Mouse (Mus musculus) heart, adult 2 months (tissue): ENCODE data around the gene Dscam. TPM values are rescaled to one million over a fixed set of nuclear protein-coding genes. Genes with fewer than 3 reads are reported as not detected.

Experiments
- DNase-seq, 2 experiments: peaks; one replicate each; pipeline ENCODE4 v3.0.0; 2021
- H3K27ac ChIP-seq: fragments of 200-600 bp; 2 replicates; pipeline ENCODE4 v1.8.1; 2022
- H3K27me3 ChIP-seq: fragments of 200-500 bp; 2 replicates; pipeline ENCODE4 v1.6.1; 2012; ENCODE audit warnings: mild to moderate bottlenecking, low read length, inconsistent platforms, mixed read lengths; ENCODE audit not compliant: control insufficient read depth, insufficient read depth
- H3K36me3 ChIP-seq: fragments of 200-500 bp; 2 replicates; pipeline ENCODE4 v1.6.1; 2012; ENCODE audit warnings: low read length, inconsistent platforms; ENCODE audit not compliant: control insufficient read depth, insufficient read depth
- H3K4me1 ChIP-seq: fragments of 200-500 bp; 2 replicates; pipeline ENCODE4 v1.6.1; 2011; ENCODE audit warnings: low read length; ENCODE audit not compliant: control insufficient read depth, insufficient read depth
- H3K4me3 ChIP-seq: fragments of 200-600 bp; 2 replicates; pipeline ENCODE4 v1.8.1; 2022
- H3K79me2 ChIP-seq: fragments of 200-500 bp; replicated peaks from 2 replicates; pipeline ENCODE4 v1.6.1; 2012; ENCODE audit warnings: mild to moderate bottlenecking, inconsistent platforms, low read length, moderate library complexity, mixed read lengths; ENCODE audit not compliant: control insufficient read depth, insufficient read depth
- H3K9ac ChIP-seq: fragments of 200-500 bp; 2 replicates; pipeline ENCODE4 v1.6.1; 2012; ENCODE audit warnings: low read depth, mild to moderate bottlenecking, control low read depth, inconsistent platforms, low read length, mixed read lengths
- CTCF ChIP-seq: fragments of 200-600 bp; IDR thresholded peaks from 2 replicates; pipeline ENCODE4 v1.8.1; 2022; ENCODE audit warnings: antibody characterized with exemption, mild to moderate bottlenecking, moderate library complexity
- EP300 ChIP-seq: fragments of 200-500 bp; IDR thresholded peaks from 2 replicates; pipeline ENCODE4 v1.6.1; 2011; ENCODE audit warnings: low read depth, low read length, control low read depth; ENCODE audit not compliant: insufficient read depth
- POLR2A ChIP-seq: fragments of 200-500 bp; IDR thresholded peaks from 2 replicates; pipeline ENCODE4 v1.6.1; 2011; ENCODE audit warnings: mild to moderate bottlenecking, low read depth, low read length, control low read depth; ENCODE audit not compliant: insufficient read depth
- WGBS: fragments of 180-500 bp; shearing (Covaris S2); methylation state at CpG from one replicate; pipeline ENCODE4 v1.1.7; 2018; 5-methylcytosine and 5-hydroxymethylcytosine counted together
- intact Hi-C: fragments of 180-260 bp; cut with DNase I; formaldehyde crosslinking; loops from one replicate; pipeline ENCODE4 v1.15.1; 2025
- polyA plus RNA-seq: library from polyadenylated mRNA; depleted of rRNA; stranded (reverse); fragments of >200 nt; gene quantifications from 2 replicates; pipeline ENCODE4 v1.2.3, GENCODE M21; 2012
- total RNA-seq, 2 experiments: library from RNA; stranded (reverse); gene quantifications; 2 replicates each; pipeline ENCODE4 v1.2.3; 2021

Gene Dscam
- total and polyA plus RNA-seq, 3 experiments = 0.06 TPM; not detected in 2

DNA sequence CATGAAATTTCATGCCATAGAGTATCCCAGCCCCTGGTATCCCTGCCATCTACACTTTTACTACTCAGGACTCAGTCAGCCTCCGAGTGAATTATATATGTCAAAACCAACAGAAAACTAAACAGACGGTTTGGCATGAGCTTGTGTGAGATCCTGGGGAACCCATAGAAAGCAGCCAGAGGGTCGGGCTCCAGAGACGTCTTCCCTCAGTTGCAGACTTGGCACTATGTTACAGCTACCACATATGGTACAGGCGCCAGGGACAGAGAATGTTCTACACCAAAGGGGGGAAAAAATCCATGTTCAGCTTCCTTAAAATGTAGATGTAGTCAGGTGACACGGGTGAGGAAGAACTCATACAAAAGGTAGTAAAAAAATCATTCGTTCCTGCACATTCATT lies 109.2 kb downstream of the Dscam start:
- no peaks in the 10 kb centered on the region for H3K27me3 ChIP-seq
- H3K79me2 ChIP-seq = no peaks in the 10 kb centered on the region
- no peaks in the 10 kb centered on the region for H3K36me3 ChIP-seq
- DNase-seq = no peak
- no peak overlapping the region for H3K9ac ChIP-seq
- H3K4me1 ChIP-seq = no peaks in the 10 kb centered on the region
- no peak for TF ChIP-seq CTCF
- no peak for TF ChIP-seq EP300
- TF ChIP-seq POLR2A = no peak
- no peak overlapping the region for H3K4me3 ChIP-seq
- H3K27ac ChIP-seq = no peak overlapping the region
- 84% methylated on average over 7 of the region's 7 CpGs for WGBS
- intact Hi-C loops = no loop called here

DNA sequence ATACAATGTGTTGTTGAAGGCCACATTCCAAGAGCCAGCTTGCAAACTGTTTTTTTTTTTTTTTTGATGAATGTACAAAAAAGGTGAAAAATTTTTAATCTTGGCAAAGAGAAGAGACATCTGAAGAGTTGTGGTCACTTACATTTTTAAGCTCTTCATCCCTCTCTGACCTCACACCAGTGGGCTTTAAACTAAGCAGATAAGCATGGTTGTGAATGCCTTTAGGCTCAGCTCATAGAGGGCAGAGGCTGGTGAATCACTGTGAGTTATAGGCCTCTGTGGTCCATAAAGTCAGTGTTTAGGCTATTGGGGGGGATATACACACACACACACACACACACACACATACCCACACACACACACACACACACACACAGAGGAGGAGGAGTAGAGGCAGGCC lies 109.8 kb downstream of the Dscam start:
- intact Hi-C loops = no loop called here
- no peaks in the 10 kb centered on the region for H3K36me3 ChIP-seq

DNA sequence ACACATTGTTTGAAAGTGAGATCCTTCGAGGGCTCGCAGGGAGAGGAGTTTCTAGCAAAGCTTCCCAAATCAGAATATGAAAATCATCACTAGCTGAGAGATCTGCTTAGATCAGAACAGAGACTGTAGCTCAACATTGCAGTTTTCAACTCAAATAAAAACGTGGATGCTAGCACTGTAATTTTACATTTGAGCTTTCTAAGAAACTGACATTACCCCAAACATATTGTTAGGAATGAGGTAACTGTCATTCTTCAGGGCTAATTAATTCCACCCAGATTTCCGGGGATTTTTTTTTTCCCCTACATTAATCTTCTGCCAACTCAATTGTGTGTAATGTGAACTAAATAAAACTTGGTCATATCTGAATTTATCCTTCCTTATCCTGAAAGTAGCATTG lies 110.3 kb downstream of the Dscam start:
- Histone ChIP-seq H3K27ac (no peak overlapping the region), H3K4me1 (no peaks in the 10 kb centered on the region), H3K79me2 (no peaks in the 10 kb centered on the region), H3K27me3 (no peaks in the 10 kb centered on the region), H3K9ac (no peak overlapping the region), H3K36me3 (no peaks in the 10 kb centered on the region), H3K4me3 (no peak overlapping the region)
- intact Hi-C loops = no loop called here
- 58% methylated on average over 4 of the region's 4 CpGs for WGBS
- TF ChIP-seq CTCF (no peak), EP300 (no peak), POLR2A (no peak)
- no peak for DNase-seq

More for the DNA sequence above, 109.8 kb downstream of the Dscam start:
- Histone ChIP-seq H3K79me2 (no peaks in the 10 kb centered on the region), H3K27me3 (no peaks in the 10 kb centered on the region), H3K4me1 (no peaks in the 10 kb centered on the region), H3K27ac (no peak overlapping the region), H3K9ac (no peak overlapping the region), H3K4me3 (no peak overlapping the region)
- no peak for DNase-seq
- TF ChIP-seq POLR2A (no peak), CTCF (no peak), EP300 (no peak)

DNA sequence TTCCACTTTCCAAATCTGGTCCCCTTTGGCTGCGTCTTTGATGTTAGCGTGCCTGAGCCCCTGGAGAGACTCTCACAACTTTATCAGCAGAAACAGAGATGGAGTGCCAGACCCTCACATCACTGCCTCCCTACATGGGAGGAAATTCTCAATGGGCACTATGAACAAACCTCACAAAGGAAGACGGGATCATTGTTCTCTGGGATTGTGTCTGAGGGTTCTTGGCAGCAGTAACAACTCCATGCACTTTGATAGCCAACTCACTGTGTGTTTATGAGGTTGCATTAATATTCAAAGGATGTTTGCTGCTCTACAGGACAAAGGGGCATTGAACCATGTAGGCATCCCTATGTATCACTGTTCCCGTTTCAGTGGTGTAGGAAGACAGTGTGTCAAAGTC lies 135.3 kb downstream of the Dscam start:
- no peak overlapping the region for H3K9ac ChIP-seq
- intact Hi-C loops = no loop called here
- no peaks in the 10 kb centered on the region for H3K27me3 ChIP-seq
- H3K4me1 ChIP-seq = no peaks in the 10 kb centered on the region
- no peaks in the 10 kb centered on the region for H3K36me3 ChIP-seq
- no peak overlapping the region for H3K4me3 ChIP-seq
- no peak overlapping the region for H3K27ac ChIP-seq
- H3K79me2 ChIP-seq = no peaks in the 10 kb centered on the region
- no peak for DNase-seq
- WGBS = 39% methylated on average over 4 of the region's 4 CpGs
- TF ChIP-seq EP300 = no peak
- no peak for TF ChIP-seq POLR2A
- TF ChIP-seq CTCF = no peak

DNA sequence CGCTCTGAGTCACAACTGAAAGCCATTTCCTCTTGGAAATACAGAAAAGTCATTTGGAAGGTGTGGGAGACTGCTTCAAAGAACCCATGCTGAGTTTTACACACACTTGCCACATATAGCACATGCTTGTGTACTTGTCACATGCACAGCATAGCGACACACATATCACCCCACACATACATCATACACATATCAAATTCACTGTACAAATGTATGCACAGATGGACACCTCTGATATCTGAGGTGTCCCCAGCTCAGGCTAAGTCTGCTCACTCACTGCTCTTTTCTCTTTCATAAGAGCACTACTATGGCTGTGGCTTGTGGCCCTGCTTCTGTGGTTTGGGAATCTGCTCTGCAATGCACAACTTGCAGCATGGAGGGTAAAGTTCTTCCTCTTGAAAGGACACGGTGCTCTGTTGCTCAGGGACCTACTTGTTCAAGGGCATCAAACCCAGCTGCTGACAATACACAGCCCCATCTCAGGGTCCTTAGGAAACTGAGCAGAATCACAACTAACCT lies 137.0 kb downstream of the Dscam start:
- no peaks in the 10 kb centered on the region for H3K36me3 ChIP-seq
- no peak overlapping the region for H3K27ac ChIP-seq
- WGBS = 78% methylated on average over 3 of the region's 3 CpGs
- H3K4me1 ChIP-seq = no peaks in the 10 kb centered on the region
- intact Hi-C loops = no loop called here
- no peak overlapping the region for H3K9ac ChIP-seq
- TF ChIP-seq CTCF = no peak
- TF ChIP-seq POLR2A = no peak
- H3K4me3 ChIP-seq = no peak overlapping the region
- DNase-seq = no peak
- H3K79me2 ChIP-seq = no peaks in the 10 kb centered on the region
- H3K27me3 ChIP-seq = no peaks in the 10 kb centered on the region

DNA sequence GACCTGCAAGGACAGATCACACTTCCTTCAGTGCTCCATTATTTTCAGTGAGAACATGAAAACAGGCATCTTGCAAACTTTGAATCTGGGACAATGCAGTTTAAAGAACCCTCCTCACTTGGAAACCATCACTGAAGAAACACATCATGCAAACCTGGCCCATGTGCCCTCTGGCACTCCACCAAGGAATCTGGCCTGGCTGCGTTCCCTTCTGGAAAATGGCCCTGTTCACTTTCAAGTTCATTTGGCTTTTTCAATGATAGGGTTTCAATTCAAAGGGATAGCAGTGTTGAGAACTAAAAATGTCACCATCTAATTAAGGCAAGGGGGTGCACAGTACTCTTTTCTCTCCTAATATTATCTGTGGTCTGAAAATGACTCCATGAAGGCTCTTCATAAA lies 142.9 kb downstream of the Dscam start:
- Histone ChIP-seq H3K9ac (no peak overlapping the region), H3K79me2 (no peaks in the 10 kb centered on the region), H3K27ac (no peak overlapping the region), H3K4me3 (no peak overlapping the region), H3K27me3 (no peaks in the 10 kb centered on the region), H3K36me3 (no peaks in the 10 kb centered on the region), H3K4me1 (no peaks in the 10 kb centered on the region)
- intact Hi-C loops = no loop called here
- 36% methylated on average over 1 of the region's 1 CpGs for WGBS
- DNase-seq = peak; percentile 18 to 30
- TF ChIP-seq POLR2A (no peak), EP300 (no peak), CTCF (no peak)

DNA sequence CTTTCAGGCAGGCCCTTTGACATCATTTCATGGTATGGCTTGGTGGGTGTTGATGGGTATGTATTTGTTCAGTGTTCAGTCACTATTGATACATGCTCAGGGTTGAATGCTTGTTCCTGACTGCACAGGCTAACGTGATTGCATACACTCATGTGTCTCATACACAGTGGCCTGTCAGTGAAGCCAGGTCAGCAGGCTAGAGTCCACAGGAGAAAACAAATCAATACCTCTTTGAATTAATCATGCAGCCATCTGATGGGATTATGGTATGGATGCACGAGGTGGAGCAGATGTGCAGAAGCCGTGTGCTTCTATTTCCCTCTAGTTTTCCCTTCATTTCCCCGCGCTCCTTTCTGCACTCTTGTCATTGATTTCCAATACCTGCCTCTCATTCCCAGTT lies 143.7 kb downstream of the Dscam start:
- TF ChIP-seq POLR2A (no peak), CTCF (no peak), EP300 (no peak)
- Histone ChIP-seq H3K9ac (no peak overlapping the region), H3K79me2 (no peaks in the 10 kb centered on the region), H3K4me3 (no peak overlapping the region), H3K27ac (no peak overlapping the region), H3K27me3 (no peaks in the 10 kb centered on the region), H3K4me1 (no peaks in the 10 kb centered on the region), H3K36me3 (no peaks in the 10 kb centered on the region)
- 95% methylated on average over 5 of the region's 5 CpGs for WGBS
- no peak for DNase-seq
- intact Hi-C loops = no loop called here
